Mouse (Mus musculus) spleen, postnatal 10 days (tissue): ENCODE measurements around the gene Abcc12.

Experiments
- DNase-seq, 2 experiments: peaks; one replicate each; pipeline ENCODE4 v3.0.0; 2021 to 2022; ENCODE audit warnings: low spot score in 2 of 2

The Abcc12 gene

GRCm38 (mm10) chr8:86580458-86580857 is at the start of gene Abcc12:
Gene Abcc12 (minus strand): TSS chr8:86580686.
- DNase-seq: no peak

GRCm38 (mm10) chr8:86630212-86630611 is 49.7 kb upstream of the Abcc12 start:
- no peak for DNase-seq

- DNase-seq: peak in 1 of 2 experiments; percentile 10
These were observed 44.4 kb upstream of the Abcc12 start for GRCm38 (mm10) chr8:86624915-86625314.

- peak; percentile 85 to 97 for DNase-seq
These were observed 43.6 kb upstream of the Abcc12 start, which contains the start of gene Lonp2 for GRCm38 (mm10) chr8:86623911-86624731. Gene Lonp2 (plus strand): TSS chr8:86624043.

- no peak for DNase-seq
These were observed 43.0 kb upstream of the Abcc12 start for GRCm38 (mm10) chr8:86623551-86623910.

- no peak for DNase-seq
These were observed 37.4 kb upstream of the Abcc12 start for GRCm38 (mm10) chr8:86617759-86618387.

GRCm38 (mm10) chr8:86615095-86615769 is 34.7 kb upstream of the Abcc12 start:
- no peak for DNase-seq

GRCm38 (mm10) chr8:86613798-86614197 is 33.3 kb upstream of the Abcc12 start:
- DNase-seq: no peak

- DNase-seq: no peak
These were observed 24.2 kb upstream of the Abcc12 start for GRCm38 (mm10) chr8:86604676-86605075.

- DNase-seq: no peak
These were observed 22.7 kb upstream of the Abcc12 start for GRCm38 (mm10) chr8:86603174-86603573.

GRCm38 (mm10) chr8:86600311-86600710 is 19.8 kb upstream of the Abcc12 start:
- no peak for DNase-seq

GRCm38 (mm10) chr8:86599299-86599698 is 18.8 kb upstream of the Abcc12 start:
- no peak for DNase-seq

GRCm38 (mm10) chr8:86597681-86598080 is 17.2 kb upstream of the Abcc12 start:
- no peak for DNase-seq

GRCm38 (mm10) chr8:86595671-86596070 is 15.2 kb upstream of the Abcc12 start:
- DNase-seq: no peak

GRCm38 (mm10) chr8:86594159-86594796 is 13.8 kb upstream of the Abcc12 start:
- DNase-seq: no peak

GRCm38 (mm10) chr8:86593099-86593498 is 12.6 kb upstream of the Abcc12 start:
- DNase-seq: no peak

- DNase-seq: no peak
These were observed 7.9 kb upstream of the Abcc12 start for GRCm38 (mm10) chr8:86588338-86588737.

- no peak for DNase-seq
These were observed 6.2 kb upstream of the Abcc12 start for GRCm38 (mm10) chr8:86586642-86587041.

GRCm38 (mm10) chr8:86586058-86586457 is 5.6 kb upstream of the Abcc12 start:
- DNase-seq: no peak

GRCm38 (mm10) chr8:86585532-86585931 is 5.0 kb upstream of the Abcc12 start:
- DNase-seq: peak; percentile 26 to 69

- peak; percentile 46 to 81 for DNase-seq
These were observed 4.6 kb upstream of the Abcc12 start for GRCm38 (mm10) chr8:86585118-86585517.

GRCm38 (mm10) chr8:86581921-86582331 is 1.4 kb upstream of the Abcc12 start:
- no peak for DNase-seq
